Mouse (Mus musculus): ENCODE measurements at regions not wholly inside any gene's neighbourhood (a gene's known extent, or its start where the extent isn't known, plus 50 kb on each side); places are given as distances from the start of the nearest gene placed in this dataset.

- H3K9me3 ChIP-seq: no peaks in the 10 kb centered on the region
- H3K36me3 ChIP-seq (replicated peaks): no peaks in the 10 kb centered on the region
- DNase-seq (ENCODE audit: extremely low spot score, low spot score): no peak
- peaks cover 32% of the 10 kb centered on the region for H3K4me1 ChIP-seq
- no peak overlapping the region for H3K4me3 ChIP-seq
- WGBS: 12% methylated on average over 6 of the region's 6 CpGs
- no peak overlapping the region for H3K27ac ChIP-seq
- peaks cover 90% of the 10 kb centered on the region for H3K27me3 ChIP-seq (ENCODE audit: poor library complexity, severe bottlenecking)
Measured at GRCm38 (mm10) chr6:51176791-51177433, 255.6 kb upstream of the Nfe2l3 start.

- Histone ChIP-seq H3K36me3 (replicated peaks) (no peaks in the 10 kb centered on the region), H3K4me1 (peaks cover 25% of the 10 kb centered on the region), H3K9me3 (no peaks in the 10 kb centered on the region), H3K4me3 (peak overlapping the region; percentile 34), H3K27me3 (ENCODE audit: poor library complexity, severe bottlenecking) (peaks cover 91% of the 10 kb centered on the region), H3K27ac (no peak overlapping the region)
- under 1% methylated on average over 14 of the region's 14 CpGs for WGBS
- DNase-seq (ENCODE audit: extremely low spot score, low spot score): no peak
Measured at GRCm38 (mm10) chr6:51177701-51178060, 254.8 kb upstream of the Nfe2l3 start.

- H3K27ac ChIP-seq: no peak overlapping the region
- peaks cover 91% of the 10 kb centered on the region for H3K27me3 ChIP-seq (ENCODE audit: poor library complexity, severe bottlenecking)
- peaks cover 20% of the 10 kb centered on the region for H3K4me1 ChIP-seq
- no peaks in the 10 kb centered on the region for H3K36me3 ChIP-seq (replicated peaks)
- H3K4me3 ChIP-seq: peak overlapping the region; percentile 34
- no peaks in the 10 kb centered on the region for H3K9me3 ChIP-seq
- 0% methylated on average over 31 of the region's 34 CpGs for WGBS
- DNase-seq (ENCODE audit: extremely low spot score, low spot score): peak; percentile 97
Measured at GRCm38 (mm10) chr6:51178061-51178791, 254.2 kb upstream of the Nfe2l3 start.

- 3% methylated on average over 17 of the region's 17 CpGs for WGBS
- Histone ChIP-seq H3K27ac (no peak overlapping the region), H3K36me3 (replicated peaks) (no peaks in the 10 kb centered on the region), H3K27me3 (ENCODE audit: poor library complexity, severe bottlenecking) (peaks cover 91% of the 10 kb centered on the region), H3K4me1 (peaks cover 13% of the 10 kb centered on the region), H3K4me3 (no peak overlapping the region), H3K9me3 (no peaks in the 10 kb centered on the region)
- no peak for DNase-seq (ENCODE audit: extremely low spot score, low spot score)
Measured at GRCm38 (mm10) chr6:51178799-51179398, 253.6 kb upstream of the Nfe2l3 start.

GRCm38 (mm10) chr6:51179741-51180537, 252.5 kb upstream of the Nfe2l3 start:
- H3K27me3 ChIP-seq (ENCODE audit: poor library complexity, severe bottlenecking): peaks cover 91% of the 10 kb centered on the region

GRCm38 (mm10) chr6:51180881-51181875, 251.3 kb upstream of the Nfe2l3 start:
- H3K36me3 ChIP-seq (replicated peaks): no peaks in the 10 kb centered on the region
- no peak for DNase-seq (ENCODE audit: extremely low spot score, low spot score)
- no peak overlapping the region for H3K4me3 ChIP-seq
- WGBS: 5% methylated on average over 11 of the region's 11 CpGs
- H3K27me3 ChIP-seq (ENCODE audit: poor library complexity, severe bottlenecking): peaks cover 91% of the 10 kb centered on the region
- H3K27ac ChIP-seq: no peak overlapping the region
- 0 out of 2 replicates have a peak, but pooled peaks cover 3% of the 10 kb centered on the region for H3K4me1 ChIP-seq
- no peaks in the 10 kb centered on the region for H3K9me3 ChIP-seq

More at GRCm38 (mm10) chr6:51179741-51180537, 252.5 kb upstream of the Nfe2l3 start:
- DNase-seq (ENCODE audit: extremely low spot score, low spot score): no peak
- Histone ChIP-seq H3K9me3 (no peaks in the 10 kb centered on the region), H3K4me1 (0 out of 2 replicates have a peak, but pooled peaks cover 3% of the 10 kb centered on the region), H3K36me3 (replicated peaks) (no peaks in the 10 kb centered on the region), H3K27ac (no peak overlapping the region), H3K4me3 (no peak overlapping the region)
- 6% methylated on average over 17 of the region's 17 CpGs for WGBS

- H3K27me3 ChIP-seq (ENCODE audit: poor library complexity, severe bottlenecking): peaks cover 91% of the 10 kb centered on the region
- no peak for DNase-seq (ENCODE audit: extremely low spot score, low spot score)
- WGBS: 24% methylated on average over 10 of the region's 10 CpGs
- 0 out of 2 replicates have a peak, but pooled peaks cover 3% of the 10 kb centered on the region for H3K4me1 ChIP-seq
- no peak overlapping the region for H3K27ac ChIP-seq
- no peak overlapping the region for H3K4me3 ChIP-seq
- no peaks in the 10 kb centered on the region for H3K9me3 ChIP-seq
- no peaks in the 10 kb centered on the region for H3K36me3 ChIP-seq (replicated peaks)
Measured at GRCm38 (mm10) chr6:51181905-51182304, 250.6 kb upstream of the Nfe2l3 start.

GRCm38 (mm10) chr6:51182771-51183284, 249.6 kb upstream of the Nfe2l3 start:
- DNase-seq (ENCODE audit: extremely low spot score, low spot score): no peak
- Histone ChIP-seq H3K4me3 (no peak overlapping the region), H3K36me3 (replicated peaks) (no peaks in the 10 kb centered on the region), H3K4me1 (0 out of 2 replicates have a peak, but pooled peaks cover under 1% of the 10 kb centered on the region), H3K27ac (no peak overlapping the region), H3K27me3 (ENCODE audit: poor library complexity, severe bottlenecking) (peaks cover 91% of the 10 kb centered on the region), H3K9me3 (no peaks in the 10 kb centered on the region)
- WGBS: 6% methylated on average over 5 of the region's 5 CpGs

GRCm38 (mm10) chr6:51183576-51184420, 248.7 kb upstream of the Nfe2l3 start:
- H3K36me3 ChIP-seq (replicated peaks): no peaks in the 10 kb centered on the region
- H3K27ac ChIP-seq: no peak overlapping the region
- no peaks in the 10 kb centered on the region for H3K4me1 ChIP-seq
- no peaks in the 10 kb centered on the region for H3K9me3 ChIP-seq
- DNase-seq (ENCODE audit: extremely low spot score, low spot score): no peak
- H3K27me3 ChIP-seq (ENCODE audit: poor library complexity, severe bottlenecking): peaks cover 99% of the 10 kb centered on the region
- under 1% methylated on average over 21 of the region's 21 CpGs for WGBS
- H3K4me3 ChIP-seq: no peak overlapping the region

- Histone ChIP-seq H3K4me1 (no peaks in the 10 kb centered on the region), H3K27me3 (ENCODE audit: poor library complexity, severe bottlenecking) (peaks cover 100% of the 10 kb centered on the region), H3K4me3 (no peak overlapping the region), H3K36me3 (replicated peaks) (no peaks in the 10 kb centered on the region), H3K27ac (no peak overlapping the region), H3K9me3 (no peaks in the 10 kb centered on the region)
- DNase-seq (ENCODE audit: extremely low spot score, low spot score): no peak
- 6% methylated on average over 3 of the region's 3 CpGs for WGBS
Measured at GRCm38 (mm10) chr6:51184500-51184899, 248.0 kb upstream of the Nfe2l3 start.

- Histone ChIP-seq H3K36me3 (replicated peaks) (no peaks in the 10 kb centered on the region), H3K4me3 (no peak overlapping the region), H3K27me3 (ENCODE audit: poor library complexity, severe bottlenecking) (peaks cover 100% of the 10 kb centered on the region), H3K4me1 (no peaks in the 10 kb centered on the region), H3K9me3 (no peaks in the 10 kb centered on the region), H3K27ac (no peak overlapping the region)
- 13% methylated on average over 6 of the region's 6 CpGs for WGBS
- no peak for DNase-seq (ENCODE audit: extremely low spot score, low spot score)
Measured at GRCm38 (mm10) chr6:51185201-51185600, 247.3 kb upstream of the Nfe2l3 start.

Data from forebrain, embryonic 10.5 days (tissue).